Mouse (Mus musculus): ENCODE measurements around the gene Rhag. TPM values are rescaled to one million over a fixed set of nuclear protein-coding genes. Genes with fewer than 3 reads are reported as not detected.
A peak's percentile ranks its signal among the peaks of the same experiment; 100 is the strongest.

Gene Rhag
- polyA plus RNA-seq, 1 experiment from 2014 or later = 0.42 TPM

- Histone ChIP-seq H3K4me1 (ENCODE audit: control insufficient read depth, insufficient read depth, low read length) (no peaks in the 10 kb centered on the region), H3K27ac (replicated peaks; ENCODE audit: low read depth, low read length) (no peak overlapping the region), H3K36me3 (ENCODE audit: control insufficient read depth, insufficient read depth, low read length) (no peaks in the 10 kb centered on the region), H3K9me3 (ENCODE audit: control insufficient read depth, low read length) (no peaks in the 10 kb centered on the region), H3K27me3 (replicated peaks; ENCODE audit: control insufficient read depth, insufficient read depth, low read length) (no peaks in the 10 kb centered on the region), H3K4me2 (ENCODE audit: low read depth, low read length) (no peak overlapping the region), H3K9ac (ENCODE audit: low read depth, low read length) (no peak overlapping the region), H3K4me3 (ENCODE audit: low read depth, low read length) (no peak overlapping the region)
- DNase-seq (ENCODE audit: low spot score) (no peak), ATAC-seq (ENCODE audit: low read depth) (no peak)
Measured at GRCm38 (mm10) chr17:40808071-40808470, 2.9 kb upstream of the Rhag start.

DNA sequence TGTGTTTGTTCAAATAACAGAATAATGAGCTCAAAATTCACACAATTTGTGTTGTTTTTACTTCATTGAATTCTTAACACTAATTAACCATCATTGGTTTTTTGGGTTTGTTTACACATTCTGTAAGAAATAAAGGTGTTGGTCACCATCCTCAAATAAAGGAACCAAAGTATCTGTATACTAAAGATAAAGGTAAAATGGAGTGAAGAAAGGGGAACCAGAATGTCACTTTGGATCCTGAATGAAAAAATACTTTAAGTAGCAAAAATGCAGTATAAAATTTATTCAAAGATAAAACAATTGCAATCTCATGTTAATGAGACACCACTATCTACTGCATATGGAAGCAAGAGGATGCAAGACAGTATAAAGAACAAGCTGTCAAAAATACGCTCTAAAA lies 634 bp downstream of the Rhag start:
- H3K4me3 ChIP-seq (ENCODE audit: low read depth, low read length) = no peak overlapping the region
- no peaks in the 10 kb centered on the region for H3K9me3 ChIP-seq (ENCODE audit: control insufficient read depth, low read length)
- no peak overlapping the region for H3K4me2 ChIP-seq (ENCODE audit: low read depth, low read length)
- DNase-seq (ENCODE audit: low spot score) (no peak), ATAC-seq (ENCODE audit: low read depth) (no peak)
- no peak overlapping the region for H3K9ac ChIP-seq (ENCODE audit: low read depth, low read length)
- H3K36me3 ChIP-seq (ENCODE audit: control insufficient read depth, insufficient read depth, low read length) = no peaks in the 10 kb centered on the region
- no peaks in the 10 kb centered on the region for H3K27me3 ChIP-seq (replicated peaks; ENCODE audit: control insufficient read depth, insufficient read depth, low read length)
- H3K4me1 ChIP-seq (ENCODE audit: control insufficient read depth, insufficient read depth, low read length) = no peaks in the 10 kb centered on the region
- H3K27ac ChIP-seq (replicated peaks; ENCODE audit: low read depth, low read length) = no peak overlapping the region
- 78% methylated on average over 1 of the region's 1 CpGs for WGBS

GRCm38 (mm10) chr17:40812259-40812658 lies 1.3 kb downstream of the Rhag start:
- H3K4me1 ChIP-seq (ENCODE audit: control insufficient read depth, insufficient read depth, low read length) = no peaks in the 10 kb centered on the region
- H3K4me2 ChIP-seq (ENCODE audit: low read depth, low read length) = no peak overlapping the region
- DNase-seq (ENCODE audit: low spot score) (no peak), ATAC-seq (ENCODE audit: low read depth) (no peak)
- H3K27me3 ChIP-seq (replicated peaks; ENCODE audit: control insufficient read depth, insufficient read depth, low read length) = no peaks in the 10 kb centered on the region
- H3K27ac ChIP-seq (replicated peaks; ENCODE audit: low read depth, low read length) = no peak overlapping the region
- 66% methylated on average over 2 of the region's 2 CpGs for WGBS
- H3K4me3 ChIP-seq (ENCODE audit: low read depth, low read length) = no peak overlapping the region
- no peaks in the 10 kb centered on the region for H3K36me3 ChIP-seq (ENCODE audit: control insufficient read depth, insufficient read depth, low read length)
- H3K9me3 ChIP-seq (ENCODE audit: control insufficient read depth, low read length) = no peaks in the 10 kb centered on the region
- no peak overlapping the region for H3K9ac ChIP-seq (ENCODE audit: low read depth, low read length)

GRCm38 (mm10) chr17:40817340-40817943 lies 6.5 kb downstream of the Rhag start:
- H3K27me3 ChIP-seq (replicated peaks; ENCODE audit: control insufficient read depth, insufficient read depth, low read length) = no peaks in the 10 kb centered on the region
- no peak overlapping the region for H3K4me3 ChIP-seq (ENCODE audit: low read depth, low read length)
- H3K4me2 ChIP-seq (ENCODE audit: low read depth, low read length) = no peak overlapping the region
- no peaks in the 10 kb centered on the region for H3K36me3 ChIP-seq (ENCODE audit: control insufficient read depth, insufficient read depth, low read length)
- H3K27ac ChIP-seq (replicated peaks; ENCODE audit: low read depth, low read length) = no peak overlapping the region
- ATAC-seq (ENCODE audit: low read depth) (no peak), DNase-seq (ENCODE audit: low spot score) (no peak)
- H3K9ac ChIP-seq (ENCODE audit: low read depth, low read length) = no peak overlapping the region
- WGBS = 72% methylated on average over 4 of the region's 4 CpGs
- no peaks in the 10 kb centered on the region for H3K4me1 ChIP-seq (ENCODE audit: control insufficient read depth, insufficient read depth, low read length)
- no peaks in the 10 kb centered on the region for H3K9me3 ChIP-seq (ENCODE audit: control insufficient read depth, low read length)

- 58% methylated on average over 9 of the region's 9 CpGs for WGBS
- Histone ChIP-seq H3K4me1 (ENCODE audit: control insufficient read depth, insufficient read depth, low read length) (no peaks in the 10 kb centered on the region), H3K9me3 (ENCODE audit: control insufficient read depth, low read length) (no peaks in the 10 kb centered on the region), H3K27ac (replicated peaks; ENCODE audit: low read depth, low read length) (no peak overlapping the region), H3K4me2 (ENCODE audit: low read depth, low read length) (no peak overlapping the region), H3K9ac (ENCODE audit: low read depth, low read length) (no peak overlapping the region), H3K27me3 (replicated peaks; ENCODE audit: control insufficient read depth, insufficient read depth, low read length) (no peaks in the 10 kb centered on the region), H3K4me3 (ENCODE audit: low read depth, low read length) (no peak overlapping the region), H3K36me3 (ENCODE audit: control insufficient read depth, insufficient read depth, low read length) (no peaks in the 10 kb centered on the region)
- ATAC-seq (ENCODE audit: low read depth) (no peak; the same call in 1 of the 2 replicates), DNase-seq (ENCODE audit: low spot score) (peak; percentile 19)
Measured at GRCm38 (mm10) chr17:40821477-40821876, 10.6 kb downstream of the Rhag start.

DNA sequence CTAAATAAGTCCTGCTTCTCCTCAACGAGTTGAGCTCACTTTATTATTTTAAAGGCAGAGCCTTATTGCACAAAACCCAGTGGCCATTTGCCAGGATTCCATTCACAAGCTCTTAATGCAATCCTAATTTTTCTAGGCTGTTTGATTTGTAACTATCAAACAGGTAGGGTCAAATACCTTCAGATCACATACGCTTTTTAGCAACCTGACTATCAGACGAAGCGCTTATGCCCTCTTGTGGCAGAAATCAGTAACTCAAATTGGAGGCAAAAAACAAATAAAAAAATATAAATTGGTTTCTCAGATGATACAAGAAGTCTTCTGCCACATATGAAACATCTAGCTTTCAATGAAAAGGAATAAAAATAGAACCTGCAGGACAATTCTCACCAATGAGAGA lies 12.9 kb downstream of the Rhag start:
- H3K4me3 ChIP-seq (ENCODE audit: low read depth, low read length) = no peak overlapping the region

GRCm38 (mm10) chr17:40824549-40824948 lies 13.6 kb downstream of the Rhag start:
- ATAC-seq (ENCODE audit: low read depth) (no peak), DNase-seq (ENCODE audit: low spot score) (peak; percentile 14)
- no peaks in the 10 kb centered on the region for H3K9me3 ChIP-seq (ENCODE audit: control insufficient read depth, low read length)
- H3K27me3 ChIP-seq (replicated peaks; ENCODE audit: control insufficient read depth, insufficient read depth, low read length) = no peaks in the 10 kb centered on the region
- H3K36me3 ChIP-seq (ENCODE audit: control insufficient read depth, insufficient read depth, low read length) = no peaks in the 10 kb centered on the region
- WGBS = 58% methylated on average over 8 of the region's 8 CpGs
- no peak overlapping the region for H3K27ac ChIP-seq (replicated peaks; ENCODE audit: low read depth, low read length)
- no peak overlapping the region for H3K4me3 ChIP-seq (ENCODE audit: low read depth, low read length)
- no peak overlapping the region for H3K9ac ChIP-seq (ENCODE audit: low read depth, low read length)
- no peak overlapping the region for H3K4me2 ChIP-seq (ENCODE audit: low read depth, low read length)
- H3K4me1 ChIP-seq (ENCODE audit: control insufficient read depth, insufficient read depth, low read length) = no peaks in the 10 kb centered on the region

More for the DNA sequence above, 12.9 kb downstream of the Rhag start:
- Histone ChIP-seq H3K9me3 (ENCODE audit: control insufficient read depth, low read length) (no peaks in the 10 kb centered on the region), H3K4me1 (ENCODE audit: control insufficient read depth, insufficient read depth, low read length) (no peaks in the 10 kb centered on the region), H3K9ac (ENCODE audit: low read depth, low read length) (no peak overlapping the region), H3K27me3 (replicated peaks; ENCODE audit: control insufficient read depth, insufficient read depth, low read length) (no peaks in the 10 kb centered on the region), H3K27ac (replicated peaks; ENCODE audit: low read depth, low read length) (no peak overlapping the region), H3K4me2 (ENCODE audit: low read depth, low read length) (no peak overlapping the region), H3K36me3 (ENCODE audit: control insufficient read depth, insufficient read depth, low read length) (no peaks in the 10 kb centered on the region)
- DNase-seq (ENCODE audit: low spot score) (peak; percentile 46), ATAC-seq (ENCODE audit: low read depth) (no peak)
- 18% methylated on average over 4 of the region's 4 CpGs for WGBS

DNA sequence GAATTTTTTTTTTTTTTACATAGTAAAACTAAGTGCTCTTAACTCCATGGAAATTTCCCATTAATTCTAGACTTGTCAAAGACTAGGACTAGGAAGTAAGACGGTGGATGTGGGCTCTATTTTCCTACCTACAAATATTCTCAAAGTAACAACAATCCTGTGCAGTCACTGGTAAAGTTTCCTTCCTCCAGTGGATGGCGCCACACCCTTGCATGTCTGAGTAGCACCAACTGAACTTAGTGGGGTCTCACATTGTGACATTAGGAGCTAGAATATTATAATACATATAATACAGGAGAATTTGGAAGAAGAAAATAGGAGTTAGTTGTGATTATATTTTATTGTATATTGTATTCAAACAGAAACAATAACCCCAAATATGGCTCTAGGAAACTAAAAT lies 20.9 kb downstream of the Rhag start:
- H3K27ac ChIP-seq (replicated peaks; ENCODE audit: low read depth, low read length) = no peak overlapping the region
- H3K4me3 ChIP-seq (ENCODE audit: low read depth, low read length) = no peak overlapping the region
- H3K9ac ChIP-seq (ENCODE audit: low read depth, low read length) = no peak overlapping the region
- no peaks in the 10 kb centered on the region for H3K9me3 ChIP-seq (ENCODE audit: control insufficient read depth, low read length)
- ATAC-seq (ENCODE audit: low read depth) (no peak), DNase-seq (ENCODE audit: low spot score) (no peak)
- no peak overlapping the region for H3K4me2 ChIP-seq (ENCODE audit: low read depth, low read length)
- no peaks in the 10 kb centered on the region for H3K27me3 ChIP-seq (replicated peaks; ENCODE audit: control insufficient read depth, insufficient read depth, low read length)
- H3K4me1 ChIP-seq (ENCODE audit: control insufficient read depth, insufficient read depth, low read length) = no peaks in the 10 kb centered on the region
- H3K36me3 ChIP-seq (ENCODE audit: control insufficient read depth, insufficient read depth, low read length) = no peaks in the 10 kb centered on the region
- 41% methylated on average over 2 of the region's 2 CpGs for WGBS

DNA sequence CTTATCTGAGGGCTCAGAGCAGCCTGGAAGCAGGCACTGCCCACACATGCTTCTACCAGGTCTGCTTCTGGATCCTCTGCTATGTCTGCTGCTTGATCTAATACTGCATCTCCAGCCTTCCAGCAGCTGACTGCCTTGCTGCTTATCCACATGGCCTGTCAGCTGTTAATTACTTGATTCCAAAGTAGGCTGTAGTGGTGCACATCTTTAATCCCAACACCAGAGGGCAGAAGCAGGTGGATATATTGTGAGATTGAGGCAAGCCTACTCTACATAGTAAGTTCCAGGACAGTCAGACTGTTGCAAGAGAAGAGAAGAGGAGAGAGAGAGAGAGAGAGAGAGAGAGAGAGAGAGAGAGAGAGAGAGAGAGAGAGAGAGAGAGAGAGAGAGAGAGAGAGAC lies 26.4 kb downstream of the Rhag start:
- Histone ChIP-seq H3K4me2 (ENCODE audit: low read depth, low read length) (no peak overlapping the region), H3K27me3 (replicated peaks; ENCODE audit: control insufficient read depth, insufficient read depth, low read length) (no peaks in the 10 kb centered on the region), H3K9me3 (ENCODE audit: control insufficient read depth, low read length) (no peaks in the 10 kb centered on the region), H3K36me3 (ENCODE audit: control insufficient read depth, insufficient read depth, low read length) (no peaks in the 10 kb centered on the region), H3K27ac (replicated peaks; ENCODE audit: low read depth, low read length) (no peak overlapping the region), H3K4me1 (ENCODE audit: control insufficient read depth, insufficient read depth, low read length) (no peaks in the 10 kb centered on the region), H3K4me3 (ENCODE audit: low read depth, low read length) (no peak overlapping the region), H3K9ac (ENCODE audit: low read depth, low read length) (no peak overlapping the region)
- DNase-seq (ENCODE audit: low spot score) = peak; percentile 31
- ATAC-seq (ENCODE audit: low read depth) = no peak
